Comparison of ENCODE assay signal across 8 mouse cellular contexts in genomic region chr10:20724451-20724850, GRCm38 (mm10). TPM values are rescaled to one million over a fixed set of nuclear protein-coding genes. Genes with fewer than 3 reads are reported as not detected.
A peak's percentile ranks its signal among the peaks of the same experiment; 100 is the strongest.
DNase-seq lines count a peak whose midpoint lies in the region; ATAC-seq lines count a peak whose summit lies in the region.

No protein-coding gene starts in this region.

- H3K9ac ChIP-seq in forebrain, embryonic 16.5 days (replicated peaks; ENCODE audit: low read depth, low read length): peak overlapping the region; percentile 54
- H3K9ac ChIP-seq in limb, embryonic 13.5 days: peak overlapping the region; percentile 51
- H3K9ac ChIP-seq in stomach, embryonic 14.5 days (replicated peaks; ENCODE audit: low read depth, low read length): no peak overlapping the region; the same call in 1 of the 2 replicates

- no peak for ATAC-seq in megakaryocyte, adult 5-6 weeks (ENCODE audit: poor library complexity, severe bottlenecking)
- ATAC-seq in forebrain, embryonic 16.5 days: no peak
- no peak for ATAC-seq in limb, embryonic 13.5 days (ENCODE audit: low FRiP score, low read depth)
- no peak for ATAC-seq in stomach, embryonic 14.5 days (ENCODE audit: insufficient number of reproducible peaks, insufficient read depth, low FRiP score, low read depth)
- no peak for ATAC-seq in cerebellum, adult (ENCODE audit: insufficient number of reproducible peaks, low FRiP score, low TSS enrichment)

- WGBS in forebrain, embryonic 16.5 days: 25% methylated on average over 10 of the region's 10 CpGs
- WGBS in limb, embryonic 13.5 days: 18% methylated on average over 10 of the region's 10 CpGs
- WGBS in stomach, embryonic 14.5 days: 21% methylated on average over 10 of the region's 10 CpGs

- peak overlapping the region; percentile 71 for H3K4me2 ChIP-seq in forebrain, embryonic 16.5 days (ENCODE audit: low read length)
- peak overlapping the region; percentile 64 for H3K4me2 ChIP-seq in limb, embryonic 13.5 days (replicated peaks)
- peak overlapping the region; percentile 45 for H3K4me2 ChIP-seq in stomach, embryonic 14.5 days (replicated peaks; ENCODE audit: low read depth, low read length)

- DNase-seq in urinary bladder, adult 18-20 months (ENCODE audit: low spot score in 2 of 2): no peak
- DNase-seq in gastrocnemius, postnatal 10 days: no peak

- peaks cover 67% of the 10 kb centered on the region for H3K4me1 ChIP-seq in megakaryocyte, embryonic 14.5 days
- H3K4me1 ChIP-seq in forebrain, embryonic 16.5 days (replicated peaks; ENCODE audit: control insufficient read depth, insufficient read depth, low read length): peaks cover 21% of the 10 kb centered on the region
- peaks cover 26% of the 10 kb centered on the region for H3K4me1 ChIP-seq in limb, embryonic 13.5 days
- H3K4me1 ChIP-seq in stomach, embryonic 14.5 days (ENCODE audit: control insufficient read depth, insufficient read depth, low read length): peaks cover 9% of the 10 kb centered on the region; the same call in 1 of the 2 replicates

- no peak overlapping the region for H3K27ac ChIP-seq in forebrain, embryonic 16.5 days (ENCODE audit: low read length)
- H3K27ac ChIP-seq in limb, embryonic 13.5 days: peak overlapping the region; percentile 77; the same call in 1 of the 2 replicates
- peak overlapping the region; percentile 59; the same call in 1 of the 2 replicates for H3K27ac ChIP-seq in stomach, embryonic 14.5 days (ENCODE audit: low read length)

- H3K9me3 ChIP-seq in megakaryocyte, embryonic 14.5 days: no peaks in the 10 kb centered on the region
- H3K9me3 ChIP-seq in forebrain, embryonic 16.5 days (ENCODE audit: control insufficient read depth, low read length): no peaks in the 10 kb centered on the region
- no peaks in the 10 kb centered on the region for H3K9me3 ChIP-seq in limb, embryonic 13.5 days
- H3K9me3 ChIP-seq in stomach, embryonic 14.5 days (ENCODE audit: control insufficient read depth, low read depth, low read length): no peaks in the 10 kb centered on the region

- peak overlapping the region; percentile 89 for H3K4me3 ChIP-seq in megakaryocyte, embryonic 14.5 days (replicated peaks)
- peak overlapping the region; percentile 41 for H3K4me3 ChIP-seq in forebrain, embryonic 16.5 days (replicated peaks; ENCODE audit: low read length)
- H3K4me3 ChIP-seq in limb, embryonic 13.5 days: peak overlapping the region; percentile 45
- peak overlapping the region; percentile 26 for H3K4me3 ChIP-seq in stomach, embryonic 14.5 days (ENCODE audit: low read depth, low read length)

- H3K27me3 ChIP-seq in megakaryocyte, embryonic 14.5 days (replicated peaks): no peaks in the 10 kb centered on the region
- no peaks in the 10 kb centered on the region for H3K27me3 ChIP-seq in forebrain, embryonic 16.5 days (replicated peaks; ENCODE audit: control insufficient read depth, insufficient read depth, low read length)
- no peaks in the 10 kb centered on the region for H3K27me3 ChIP-seq in limb, embryonic 13.5 days
- no peaks in the 10 kb centered on the region for H3K27me3 ChIP-seq in stomach, embryonic 14.5 days (ENCODE audit: control insufficient read depth, insufficient read depth, low read length)

- no peaks in the 10 kb centered on the region for H3K36me3 ChIP-seq in megakaryocyte, embryonic 14.5 days (replicated peaks; ENCODE audit: low read length)
- no peaks in the 10 kb centered on the region for H3K36me3 ChIP-seq in forebrain, embryonic 16.5 days (ENCODE audit: control insufficient read depth, insufficient read depth)
- H3K36me3 ChIP-seq in limb, embryonic 13.5 days: no peaks in the 10 kb centered on the region
- no peaks in the 10 kb centered on the region for H3K36me3 ChIP-seq in stomach, embryonic 14.5 days (ENCODE audit: control insufficient read depth, insufficient read depth, low read length)

RNA-seq across cellular contexts. Expression of gene Pde7b, which starts 0.4 kb away (rescaled TPM):
- polyA plus RNA-seq in megakaryocyte, embryonic 14.5 days (2012; ENCODE audit: insufficient read depth, low replicate concordance): 0.51 and 0.68 TPM in 2 replicates
- 5.2 and 7.4 TPM in 2 replicates for total RNA-seq in megakaryocyte, adult 5-6 weeks (2015)
- 3.8 and 6.7 TPM in 2 replicates for total RNA-seq in megakaryocyte, adult 5-6 weeks (2017)
- 2.8 and 4.5 TPM in 2 replicates for polyA plus RNA-seq in forebrain, embryonic 16.5 days (2015; fragmentation: Nextera tagmentation; extraction: Ambion mirVana)
- 9.5 and 11.2 TPM in 2 replicates for polyA plus RNA-seq in limb, embryonic 13.5 days (2015; fragmentation: Nextera tagmentation; extraction: Ambion mirVana)
- 6.5 and 6.6 TPM in 2 replicates for polyA plus RNA-seq in stomach, embryonic 14.5 days (2014; fragmentation: Nextera tagmentation; extraction: Ambion mirVana)
- total RNA-seq in gastrocnemius, postnatal 10 days (2021): 10 to 100 TPM; 45.3 to 46.6 TPM

Comparison
In these comparisons a context has a peak if more than half of its experiments do, and no peak if none do; other contexts are left out.
1. H3K4me3 ChIP-seq: peak in every context shown above with its lines; median percentile 89 in megakaryocyte, embryonic 14.5 days; 45 in limb, embryonic 13.5 days; 41 in forebrain, embryonic 16.5 days; 26 in stomach, embryonic 14.5 days.